Mouse (Mus musculus) lung, adult 2 months (tissue): ENCODE measurements at regions not wholly inside any gene's neighbourhood (a gene's known extent, or its start where the extent isn't known, plus 50 kb on each side); places are given as distances from the start of the nearest gene placed in this dataset.

ENCODE experiments used
- CTCF ChIP-seq: fragments of 200-500 bp; IDR thresholded peaks from 2 replicates; pipeline ENCODE4 v1.5.1; 2011; ENCODE audit warnings: mild to moderate bottlenecking, low read length, control low read depth; ENCODE audit not compliant: insufficient read depth
- POLR2A ChIP-seq: fragments of 200-500 bp; IDR thresholded peaks from 2 replicates; pipeline ENCODE4 v1.6.1; 2011; ENCODE audit warnings: low read depth, mild to moderate bottlenecking, control low read depth, low read length, borderline replicate concordance; ENCODE audit errors: extremely low read depth

DNA sequence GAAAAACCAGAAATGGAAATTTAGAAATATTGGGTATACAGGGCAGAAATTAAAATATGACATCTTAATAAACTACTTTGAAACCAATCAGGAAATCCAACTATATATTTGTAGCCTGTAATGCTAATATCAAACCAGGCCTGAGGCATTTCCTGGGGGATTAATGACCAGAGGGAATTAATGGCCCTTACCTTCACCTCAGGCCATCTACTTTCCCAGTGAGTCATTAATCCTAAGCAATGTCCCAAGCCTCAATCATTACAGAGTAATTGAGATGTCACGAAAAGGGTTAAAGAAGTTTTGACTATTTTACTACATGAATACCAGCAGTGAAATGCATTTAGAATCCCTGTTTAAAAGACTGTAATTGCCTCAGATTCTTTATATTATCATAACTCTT, 329.7 kb downstream of the Gpd2 start:
- no peak for TF ChIP-seq CTCF
- TF ChIP-seq POLR2A: no peak
